Mouse (Mus musculus) megakaryocyte, embryonic 14.5 days (primary cell): ENCODE results near the gene Tmem19.

Source experiments
- FLI1 ChIP-seq: IDR thresholded peaks from 2 replicates; pipeline ENCODE4 v1.6.1; 2012; ENCODE audit warnings: low read length, inconsistent platforms, mixed read lengths
- GATA1 ChIP-seq: IDR thresholded peaks from 3 replicates; pipeline ENCODE4 v1.6.1; 2012; ENCODE audit warnings: mixed read lengths, low read length, inconsistent platforms, borderline replicate concordance

DNA sequence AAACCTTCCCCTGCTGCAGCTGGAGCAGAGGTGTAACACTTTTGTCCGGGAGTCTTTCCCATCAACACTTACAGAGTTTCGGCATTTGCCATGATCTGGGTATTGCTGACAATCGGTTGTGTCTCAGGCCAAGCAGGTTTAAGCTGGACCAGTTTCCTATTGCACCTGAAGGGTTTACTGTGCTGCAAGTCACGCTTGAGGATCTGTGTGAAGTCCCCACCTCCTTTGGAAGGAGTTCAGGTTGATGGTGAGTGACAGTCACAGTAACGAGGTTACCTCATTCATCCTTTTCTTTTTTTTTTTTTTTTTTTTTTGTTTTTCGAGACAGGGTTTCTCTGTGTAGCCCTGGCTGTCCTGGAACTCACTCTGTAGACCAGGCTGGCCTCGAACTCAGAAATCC lies 6.2 kb downstream of the Tmem19 start:
- TF ChIP-seq GATA1 (no peak), FLI1 (no peak)
